Mouse (Mus musculus): Measurements from ENCODE around the gene Mdk. TPM values are rescaled to one million over a fixed set of nuclear protein-coding genes. Genes with fewer than 3 reads are reported as not detected.

Mdk gene
- polyA plus RNA-seq, 1 experiment from 2014 or later, result 700 TPM

- Histone ChIP-seq H3K4me3 (ENCODE audit: low read depth, low read length) (no peak overlapping the region), H3K36me3 (ENCODE audit: control insufficient read depth, insufficient read depth, low read length) (peaks cover 29% of the 10 kb centered on the region; the same call in 1 of the 2 replicates), H3K27me3 (replicated peaks; ENCODE audit: control insufficient read depth, insufficient read depth, low read length) (no peaks in the 10 kb centered on the region), H3K4me1 (ENCODE audit: control insufficient read depth, insufficient read depth, low read length) (no peaks in the 10 kb centered on the region), H3K9ac (ENCODE audit: low read depth, low read length) (no peak overlapping the region), H3K4me2 (ENCODE audit: low read depth, low read length) (no peak overlapping the region), H3K9me3 (ENCODE audit: control insufficient read depth, low read length) (no peaks in the 10 kb centered on the region), H3K27ac (replicated peaks; ENCODE audit: low read depth, low read length) (no peak overlapping the region)
- ATAC-seq (ENCODE audit: low read depth) (no peak), DNase-seq (ENCODE audit: low spot score) (no peak)
- WGBS, result 92% methylated on average over 3 of the region's 3 CpGs
Observed at GRCm38 (mm10) chr2:91899141-91899540, 33.0 kb downstream of the Mdk start.

GRCm38 (mm10) chr2:91897968-91898367 lies 34.1 kb downstream of the Mdk start:
- H3K27ac ChIP-seq (replicated peaks; ENCODE audit: low read depth, low read length), result no peak overlapping the region
- no peaks in the 10 kb centered on the region for H3K27me3 ChIP-seq (replicated peaks; ENCODE audit: control insufficient read depth, insufficient read depth, low read length)
- DNase-seq (ENCODE audit: low spot score) (no peak), ATAC-seq (ENCODE audit: low read depth) (no peak)
- no peak overlapping the region for H3K4me3 ChIP-seq (ENCODE audit: low read depth, low read length)
- no peaks in the 10 kb centered on the region for H3K9me3 ChIP-seq (ENCODE audit: control insufficient read depth, low read length)
- H3K36me3 ChIP-seq (ENCODE audit: control insufficient read depth, insufficient read depth, low read length), result peaks cover 29% of the 10 kb centered on the region
- no peak overlapping the region for H3K9ac ChIP-seq (ENCODE audit: low read depth, low read length)
- no peaks in the 10 kb centered on the region for H3K4me1 ChIP-seq (ENCODE audit: control insufficient read depth, insufficient read depth, low read length)
- H3K4me2 ChIP-seq (ENCODE audit: low read depth, low read length), result no peak overlapping the region

GRCm38 (mm10) chr2:91895401-91895800 lies 36.7 kb downstream of the Mdk start:
- Histone ChIP-seq H3K36me3 (ENCODE audit: control insufficient read depth, insufficient read depth, low read length) (peaks cover 23% of the 10 kb centered on the region), H3K27ac (replicated peaks; ENCODE audit: low read depth, low read length) (no peak overlapping the region), H3K27me3 (replicated peaks; ENCODE audit: control insufficient read depth, insufficient read depth, low read length) (no peaks in the 10 kb centered on the region), H3K4me2 (ENCODE audit: low read depth, low read length) (no peak overlapping the region), H3K9me3 (ENCODE audit: control insufficient read depth, low read length) (no peaks in the 10 kb centered on the region), H3K9ac (ENCODE audit: low read depth, low read length) (no peak overlapping the region), H3K4me3 (ENCODE audit: low read depth, low read length) (no peak overlapping the region), H3K4me1 (ENCODE audit: control insufficient read depth, insufficient read depth, low read length) (no peaks in the 10 kb centered on the region)
- 89% methylated on average over 3 of the region's 3 CpGs for WGBS
- no peak for ATAC-seq (ENCODE audit: low read depth)
- no peak for DNase-seq (ENCODE audit: low spot score)

- 84% methylated on average over 3 of the region's 3 CpGs for WGBS
- Histone ChIP-seq H3K36me3 (ENCODE audit: control insufficient read depth, insufficient read depth, low read length) (peaks cover 17% of the 10 kb centered on the region), H3K4me2 (ENCODE audit: low read depth, low read length) (no peak overlapping the region), H3K4me1 (ENCODE audit: control insufficient read depth, insufficient read depth, low read length) (no peaks in the 10 kb centered on the region), H3K9me3 (ENCODE audit: control insufficient read depth, low read length) (no peaks in the 10 kb centered on the region), H3K4me3 (ENCODE audit: low read depth, low read length) (no peak overlapping the region), H3K27me3 (replicated peaks; ENCODE audit: control insufficient read depth, insufficient read depth, low read length) (no peaks in the 10 kb centered on the region), H3K9ac (ENCODE audit: low read depth, low read length) (no peak overlapping the region), H3K27ac (replicated peaks; ENCODE audit: low read depth, low read length) (no peak overlapping the region)
- ATAC-seq (ENCODE audit: low read depth) (no peak), DNase-seq (ENCODE audit: low spot score) (no peak)
Observed at GRCm38 (mm10) chr2:91894716-91895115, 37.4 kb downstream of the Mdk start.

GRCm38 (mm10) chr2:91884616-91885015 lies 47.5 kb downstream of the Mdk start:
- DNase-seq (ENCODE audit: low spot score) (no peak), ATAC-seq (ENCODE audit: low read depth) (no peak)
- no peaks in the 10 kb centered on the region for H3K9me3 ChIP-seq (ENCODE audit: control insufficient read depth, low read length)
- H3K4me3 ChIP-seq (ENCODE audit: low read depth, low read length), result no peak overlapping the region
- no peaks in the 10 kb centered on the region for H3K27me3 ChIP-seq (replicated peaks; ENCODE audit: control insufficient read depth, insufficient read depth, low read length)
- H3K4me2 ChIP-seq (ENCODE audit: low read depth, low read length), result no peak overlapping the region
- no peak overlapping the region for H3K9ac ChIP-seq (ENCODE audit: low read depth, low read length)
- H3K27ac ChIP-seq (replicated peaks; ENCODE audit: low read depth, low read length), result no peak overlapping the region
- H3K4me1 ChIP-seq (ENCODE audit: control insufficient read depth, insufficient read depth, low read length), result no peaks in the 10 kb centered on the region
- peaks cover 31% of the 10 kb centered on the region for H3K36me3 ChIP-seq (ENCODE audit: control insufficient read depth, insufficient read depth, low read length)
- 82% methylated on average over 4 of the region's 4 CpGs for WGBS

GRCm38 (mm10) chr2:91883961-91884360 lies 48.1 kb downstream of the Mdk start:
- H3K4me1 ChIP-seq (ENCODE audit: control insufficient read depth, insufficient read depth, low read length), result no peaks in the 10 kb centered on the region
- ATAC-seq (ENCODE audit: low read depth) (no peak), DNase-seq (ENCODE audit: low spot score) (no peak)
- no peaks in the 10 kb centered on the region for H3K27me3 ChIP-seq (replicated peaks; ENCODE audit: control insufficient read depth, insufficient read depth, low read length)
- 89% methylated on average over 4 of the region's 4 CpGs for WGBS
- H3K36me3 ChIP-seq (ENCODE audit: control insufficient read depth, insufficient read depth, low read length), result peaks cover 30% of the 10 kb centered on the region
- H3K9me3 ChIP-seq (ENCODE audit: control insufficient read depth, low read length), result no peaks in the 10 kb centered on the region
- no peak overlapping the region for H3K4me2 ChIP-seq (ENCODE audit: low read depth, low read length)
- no peak overlapping the region for H3K27ac ChIP-seq (replicated peaks; ENCODE audit: low read depth, low read length)
- H3K4me3 ChIP-seq (ENCODE audit: low read depth, low read length), result no peak overlapping the region
- no peak overlapping the region for H3K9ac ChIP-seq (ENCODE audit: low read depth, low read length)

Small RNAs within 50 kb of the gene (microRNA-seq; reads per million reads assigned to microRNA genes)
- gene Mir6999 (ENCODE audit: borderline number of aligned reads), result not detected

Other genes with a start within 250 kb of the Mdk start
- gene Atg13, start 221.7 kb downstream of the Mdk start, polyA plus RNA-seq (2014; fragmentation: Nextera tagmentation; extraction: Ambion mirVana), result 27.2 and 31.0 TPM in 2 replicates
- 11.9 and 14.7 TPM in 2 replicates for gene Harbi1, start 221.4 kb downstream of the Mdk start, polyA plus RNA-seq (2014; fragmentation: Nextera tagmentation; extraction: Ambion mirVana)
- 15.3 TPM in 2 replicates for gene Ambra1, start 202.2 kb downstream of the Mdk start, polyA plus RNA-seq (2014; fragmentation: Nextera tagmentation; extraction: Ambion mirVana)
- 0.31 and 0.47 TPM in 2 replicates for gene Chrm4, start 5.0 kb downstream of the Mdk start, polyA plus RNA-seq (2014; fragmentation: Nextera tagmentation; extraction: Ambion mirVana)
- 0.70 and 0.76 TPM in 2 replicates for gene Gm9821, start 13.4 kb upstream of the Mdk start, polyA plus RNA-seq (2014; fragmentation: Nextera tagmentation; extraction: Ambion mirVana)
- gene Dgkz, start 43.6 kb upstream of the Mdk start, polyA plus RNA-seq (2014; fragmentation: Nextera tagmentation; extraction: Ambion mirVana), result 44.9 and 47.4 TPM in 2 replicates
- gene Creb3l1, start 92.2 kb upstream of the Mdk start, polyA plus RNA-seq (2014; fragmentation: Nextera tagmentation; extraction: Ambion mirVana), result 42.6 and 56.6 TPM in 2 replicates
- 21.0 and 24.8 TPM in 2 replicates for gene Phf21a, start 160.8 kb upstream of the Mdk start, polyA plus RNA-seq (2014; fragmentation: Nextera tagmentation; extraction: Ambion mirVana)

Data from embryonic facial prominence, embryonic 14.5 days (tissue).